In genomic region chr7:3949159-3949558, GRCm38 (mm10) we compare ENCODE assay signal across 30 mouse cellular contexts. TPM values are rescaled to one million over a fixed set of nuclear protein-coding genes. Genes with fewer than 3 reads are reported as not detected.
DNase-seq lines count a peak whose midpoint lies in the region; ATAC-seq and TF ChIP-seq lines count a peak whose summit lies in the region.
"Had no signal": no experiment of that assay in that cellular context is flagged by ENCODE, and none has a peak within 500 bp of the region (broad histone marks: within the 10 kb centered on the region; RNA-seq: fewer than 3 reads in every experiment).

No protein-coding gene starts in this region.

- no peaks in the 10 kb centered on the region for H3K27me3 ChIP-seq in hindbrain, postnatal 0 days (ENCODE audit: insufficient read depth, low read length)
- H3K27me3 ChIP-seq in hindbrain, embryonic 12.5 days = no peaks in the 10 kb centered on the region
- peaks cover 34% of the 10 kb centered on the region for H3K27me3 ChIP-seq in Patski
- H3K27me3 ChIP-seq: embryonic facial prominence, embryonic 15.5 days; limb, embryonic 15.5 days; liver, embryonic 15.5 days had no signal

- H3K9ac ChIP-seq in hindbrain, postnatal 0 days (replicated peaks; ENCODE audit: low read length) = no peak overlapping the region
- H3K9ac ChIP-seq in hindbrain, embryonic 12.5 days = no peak overlapping the region
- H3K9ac ChIP-seq: embryonic facial prominence, embryonic 15.5 days; hindbrain, embryonic 14.5 days; limb, embryonic 15.5 days; liver, embryonic 15.5 days had no signal

- in situ Hi-C loops in Patski (cut with MboI; ENCODE audit: low pct_unique_long_range_greater_than_20kb) = no loop called here

- DNase-seq in hindbrain, postnatal 0 days (ENCODE audit: low spot score) = no peak
- peak; percentile 13 to 17 for DNase-seq in right cerebral cortex, postnatal 10 days (ENCODE audit: low spot score in 2 of 2)
- no peak for DNase-seq in right cerebral cortex, adult 2 months (ENCODE audit: low spot score in 2 of 2)
- DNase-seq in Patski (ENCODE audit: low read depth, low spot score) = no peak
- DNase-seq in urinary bladder, postnatal 25 days (ENCODE audit: low spot score) = no peak
- DNase-seq in c-Kit-positive CD71-positive TER-119-positive erythroid progenitor cells, embryonic 14.5 days (ENCODE audit: low spot score) = no peak
- DNase-seq: adrenal gland, adult 8-10 months; cerebellum, adult 2 months; cerebellum, postnatal 25 days; gastrocnemius, postnatal 14 days; heart, adult 18-20 months; kidney, adult 2 months; kidney, postnatal 14 days; lung, postnatal 4 days; right cerebral cortex, adult 18-20 months; thymus, adult 2 months; thymus, postnatal 4 days had no signal

- ATAC-seq in hindbrain, postnatal 0 days = no peak
- no peak for ATAC-seq in hindbrain, embryonic 12.5 days (ENCODE audit: low FRiP score)
- no peak for ATAC-seq in Patski
- ATAC-seq: activated CD4-positive, CD25-positive, alpha-beta regulatory T cell, adult 4 months; forebrain, embryonic 14.5 days; midbrain, embryonic 16.5 days had no signal

- H3K4me1 ChIP-seq in hindbrain, postnatal 0 days (ENCODE audit: insufficient read depth, low read length) = no peaks in the 10 kb centered on the region
- H3K4me1 ChIP-seq in hindbrain, embryonic 12.5 days = no peaks in the 10 kb centered on the region
- H3K4me1 ChIP-seq: embryonic facial prominence, embryonic 15.5 days; limb, embryonic 15.5 days; liver, embryonic 15.5 days had no signal

- no peak overlapping the region for H3K4me3 ChIP-seq in hindbrain, postnatal 0 days (ENCODE audit: low read length)
- no peak overlapping the region for H3K4me3 ChIP-seq in hindbrain, embryonic 12.5 days
- H3K4me3 ChIP-seq: embryonic facial prominence, embryonic 15.5 days; limb, embryonic 15.5 days; liver, embryonic 15.5 days had no signal

- H3K4me2 ChIP-seq in hindbrain, postnatal 0 days (ENCODE audit: low read depth, low read length) = no peak overlapping the region
- H3K4me2 ChIP-seq in hindbrain, embryonic 12.5 days (replicated peaks) = no peak overlapping the region
- H3K4me2 ChIP-seq: embryonic facial prominence, embryonic 15.5 days; hindbrain, embryonic 14.5 days; limb, embryonic 15.5 days; liver, embryonic 15.5 days had no signal

- H3K27ac ChIP-seq in hindbrain, postnatal 0 days = no peak overlapping the region
- H3K27ac ChIP-seq in hindbrain, embryonic 12.5 days = no peak overlapping the region
- H3K27ac ChIP-seq: embryonic facial prominence, embryonic 15.5 days; hindbrain, embryonic 14.5 days; limb, embryonic 15.5 days; liver, embryonic 15.5 days; stomach, postnatal 0 days had no signal

- H3K9me3 ChIP-seq in hindbrain, postnatal 0 days (ENCODE audit: low read length) = no peaks in the 10 kb centered on the region
- no peaks in the 10 kb centered on the region for H3K9me3 ChIP-seq in hindbrain, embryonic 12.5 days (replicated peaks)
- H3K9me3 ChIP-seq: embryonic facial prominence, embryonic 15.5 days; limb, embryonic 15.5 days; liver, embryonic 15.5 days had no signal

- H3K36me3 ChIP-seq in hindbrain, postnatal 0 days (ENCODE audit: insufficient read depth, low read length) = no peaks in the 10 kb centered on the region
- no peaks in the 10 kb centered on the region for H3K36me3 ChIP-seq in hindbrain, embryonic 12.5 days
- H3K36me3 ChIP-seq: embryonic facial prominence, embryonic 15.5 days; limb, embryonic 15.5 days; liver, embryonic 15.5 days had no signal

- peak; percentile 32 for TF ChIP-seq CTCF in hindbrain, postnatal 0 days (IDR thresholded peaks at IDR 0.05; ENCODE audit: low read depth)
- TF ChIP-seq CTCF in Patski (IDR thresholded peaks at IDR 0.05) = peak; percentile 22

- WGBS in hindbrain, postnatal 0 days = 82% methylated on average over 3 of the region's 3 CpGs
- 83% methylated on average over 3 of the region's 3 CpGs for WGBS in hindbrain, embryonic 12.5 days

- CTCF ChIA-PET in Patski (lab: Charles Lee) = no interaction called here

- POLR2A ChIA-PET in Patski (lab: Charles Lee) = no interaction called here

RNA-seq across cellular contexts. Expression of gene Lilra6, which starts 33.9 kb away (rescaled TPM):
- total RNA-seq in hindbrain, postnatal 0 days (2014; rRNA removed) = not detected in 2 replicates
- polyA plus RNA-seq in hindbrain, postnatal 0 days (2015; fragmentation: Nextera tagmentation; extraction: Ambion mirVana) = not detected in 2 replicates
- not detected in 2 replicates for polyA plus RNA-seq in hindbrain, embryonic 12.5 days (2016; fragmentation: Nextera tagmentation; extraction: Ambion mirVana)
- not detected for polyA plus RNA-seq in Patski (2021)
- total RNA-seq: gastrocnemius, postnatal 14 days; left cerebral cortex, postnatal 36 days had no signal
- polyA plus RNA-seq: activated CD4-positive, CD25-positive, alpha-beta regulatory T cell, adult 4 months; C2C12; cerebellum, adult 2 months; forebrain, embryonic 14.5 days; heart, embryonic 14.5 days; hindbrain, embryonic 14.5 days; midbrain, embryonic 16.5 days; neural tube, embryonic 14.5 days had no signal

RNA-seq across cellular contexts. Expression of gene Gm14548, which starts 51.2 kb away (rescaled TPM):
- 0.07 TPM in 1 of 2 replicates, not detected in the other for total RNA-seq in hindbrain, postnatal 0 days (2014; rRNA removed)
- not detected in 2 replicates for polyA plus RNA-seq in hindbrain, postnatal 0 days (2015; fragmentation: Nextera tagmentation; extraction: Ambion mirVana)
- polyA plus RNA-seq in hindbrain, embryonic 12.5 days (2016; fragmentation: Nextera tagmentation; extraction: Ambion mirVana) = not detected in 2 replicates
- polyA plus RNA-seq in Patski (2021) = not detected
- total RNA-seq: heart, adult 18-20 months; left cerebral cortex, postnatal 36 days had no signal
- polyA plus RNA-seq: activated CD4-positive, CD25-positive, alpha-beta regulatory T cell, adult 4 months; C2C12; cerebellum, adult 2 months; forebrain, embryonic 14.5 days; heart, embryonic 14.5 days; hindbrain, embryonic 14.5 days; midbrain, embryonic 16.5 days; neural tube, embryonic 14.5 days had no signal

Comparison
In these comparisons a context has a peak if more than half of its experiments do, and no peak if none do; other contexts are left out.
1. DNase-seq: peak in right cerebral cortex, postnatal 10 days (2 of 2); none in hindbrain, postnatal 0 days (single experiment), right cerebral cortex, adult 2 months (0 of 2), Patski (single experiment), urinary bladder, postnatal 25 days (single experiment) and c-Kit-positive CD71-positive TER-119-positive erythroid progenitor cells, embryonic 14.5 days (single experiment).